Mouse (Mus musculus) cortical plate, adult 2 months (tissue): ENCODE measurements around the gene Olfr376.

Experiments
- CTCF ChIP-seq: fragments of 200-500 bp; IDR thresholded peaks from 2 replicates; pipeline ENCODE4 v1.5.1; 2011; ENCODE audit warnings: mild to moderate bottlenecking, control low read depth, low read length; ENCODE audit not compliant: insufficient read depth; ENCODE audit errors: extremely low read depth
- POLR2A ChIP-seq: fragments of 200-500 bp; IDR thresholded peaks from 2 replicates; pipeline ENCODE4 v1.6.1; 2011; ENCODE audit warnings: mild to moderate bottlenecking, low read length, control low read depth; ENCODE audit not compliant: insufficient read depth; ENCODE audit errors: extremely low read depth

DNA sequence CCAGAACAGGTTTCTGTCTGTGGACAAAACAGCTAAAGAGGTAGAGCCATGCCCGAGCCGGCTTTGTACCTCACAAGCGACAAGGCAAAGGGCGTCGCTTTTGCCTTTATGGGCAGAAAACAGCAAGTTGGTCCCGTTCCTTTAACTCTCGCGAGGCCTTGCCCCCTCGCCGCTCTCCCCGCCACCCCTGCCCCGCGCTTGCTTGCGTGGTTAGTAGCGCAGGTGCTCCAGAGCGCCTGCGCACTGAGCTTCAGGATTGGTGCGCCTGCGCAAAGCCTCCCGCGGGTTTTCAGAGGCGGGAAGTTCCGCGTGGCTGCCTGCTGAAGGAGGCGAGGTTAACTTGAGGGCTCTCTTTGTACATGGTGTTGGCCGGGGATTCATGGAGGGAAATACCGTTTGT, 41.6 kb upstream of the Olfr376 start, which contains the start of the genes Aspa, Gm49340 and Spata22:
- TF ChIP-seq CTCF: no peak
- no peak for TF ChIP-seq POLR2A
